Mouse (Mus musculus) left cerebral cortex, postnatal 25 days (tissue): ENCODE measurements around the gene Abl2. TPM values are rescaled to one million over a fixed set of nuclear protein-coding genes. Genes with fewer than 3 reads are reported as not detected.
A peak's percentile ranks its signal among the peaks of the same experiment; 100 is the strongest.

Experiments
- DNase-seq, 2 experiments: peaks; one replicate each; pipeline ENCODE4 v3.0.0; 2022; ENCODE audit warnings: low spot score in 2 of 2, mixed read lengths in 1 of 2
- intact Hi-C: fragments of 180-260 bp; cut with DNase I; formaldehyde crosslinking; loops from one replicate; pipeline ENCODE4 v1.15.1; 2025
- total RNA-seq, 2 experiments: library from RNA; stranded (reverse); gene quantifications; 2 replicates each; pipeline ENCODE4 v1.2.3; 2021

Gene Abl2
- total RNA-seq, 2 experiments from 2014 or later: 58.9 to 67.1 TPM

DNA sequence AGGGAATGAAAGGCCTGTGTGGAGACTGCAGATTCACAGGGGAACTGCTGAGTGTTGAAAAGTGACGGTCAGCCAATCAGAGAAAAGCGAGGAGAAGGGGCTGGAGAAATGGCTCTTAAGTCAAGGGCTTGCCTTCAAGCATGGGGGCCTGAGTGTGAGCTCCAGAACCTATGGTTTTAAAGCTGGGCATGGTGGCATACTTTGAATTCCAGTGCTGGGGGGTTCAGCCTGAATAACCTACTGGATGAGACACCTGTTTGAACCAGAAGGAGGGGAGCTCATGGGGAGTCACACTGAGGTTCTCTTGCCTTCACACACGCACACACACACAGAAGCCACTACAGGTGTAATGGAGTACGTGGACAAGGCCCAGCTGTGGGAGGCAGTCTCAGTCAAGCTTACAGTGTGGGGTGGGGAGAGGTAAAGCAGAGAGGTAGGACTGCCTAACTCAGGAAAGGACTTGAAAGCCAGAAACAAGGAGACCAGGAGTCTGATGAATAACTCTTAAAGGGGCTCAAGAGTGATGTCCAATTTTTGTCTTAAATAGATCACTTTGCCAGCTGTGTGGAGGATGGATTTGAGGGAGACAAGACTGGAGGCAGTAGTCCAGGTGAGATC is 61.8 kb downstream of the Abl2 start:
- intact Hi-C loops: no loop called here
- DNase-seq: no peak

DNA sequence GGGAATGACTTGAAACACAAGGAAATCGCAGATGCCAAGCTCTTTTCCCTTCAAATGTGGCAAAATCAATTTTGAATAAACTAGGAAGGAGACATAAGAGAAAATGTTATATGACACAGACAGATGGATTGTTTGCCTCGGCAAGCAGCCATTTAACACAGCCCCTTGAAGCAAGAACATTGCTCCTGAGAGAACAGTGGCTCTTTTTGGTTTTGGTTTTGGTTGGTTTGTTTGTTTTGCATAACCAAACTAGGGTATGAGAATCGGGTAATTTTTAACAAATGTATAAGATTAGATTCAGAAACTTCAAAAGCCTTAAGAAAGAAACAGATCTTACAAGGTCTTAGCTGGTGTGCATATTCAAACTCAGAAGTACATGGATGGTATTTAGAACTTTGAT is 62.4 kb downstream of the Abl2 start:
- no peak for DNase-seq
- intact Hi-C loops: no loop called here

DNA sequence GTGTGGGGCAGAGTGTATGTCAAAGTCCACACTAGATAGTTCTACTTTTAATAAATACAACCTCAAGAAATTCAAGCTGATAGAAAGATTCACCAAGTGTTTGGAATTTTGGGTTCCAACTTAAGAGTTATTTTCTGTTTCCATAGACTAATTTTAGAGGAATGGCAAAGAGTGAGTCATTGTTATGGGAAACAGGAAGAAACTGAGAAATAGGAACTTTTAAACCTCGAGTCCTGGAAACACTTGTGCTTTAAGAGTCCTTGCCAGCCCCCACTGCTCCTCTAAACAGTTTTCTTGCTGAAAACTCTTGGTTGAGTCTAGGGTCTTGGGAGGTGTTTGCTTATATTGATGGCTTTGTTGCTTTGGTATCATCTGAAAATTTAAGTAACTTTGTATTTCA is 65.6 kb downstream of the Abl2 start:
- intact Hi-C loops: no loop called here
- DNase-seq: no peak

DNA sequence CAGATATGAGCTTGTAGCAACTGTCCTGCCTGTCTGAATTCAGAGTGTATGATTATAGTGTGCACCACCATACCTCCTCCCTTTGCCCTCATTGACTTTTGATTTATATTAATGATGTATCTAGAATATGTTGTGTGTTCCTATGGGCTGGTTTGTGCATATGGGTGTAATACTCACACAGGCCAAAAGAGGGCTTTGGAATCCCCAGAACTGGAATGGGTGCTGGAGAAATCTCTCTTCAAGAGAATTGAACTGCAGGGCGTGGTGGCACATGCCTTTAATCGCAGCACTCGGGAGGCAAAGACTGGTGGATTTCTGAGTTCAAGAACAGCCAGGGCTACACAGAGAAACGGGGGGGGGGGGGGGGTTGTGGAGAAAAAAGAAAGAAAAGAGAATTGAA is 68.1 kb downstream of the Abl2 start:
- intact Hi-C loops: no loop called here
- DNase-seq: no peak

DNA sequence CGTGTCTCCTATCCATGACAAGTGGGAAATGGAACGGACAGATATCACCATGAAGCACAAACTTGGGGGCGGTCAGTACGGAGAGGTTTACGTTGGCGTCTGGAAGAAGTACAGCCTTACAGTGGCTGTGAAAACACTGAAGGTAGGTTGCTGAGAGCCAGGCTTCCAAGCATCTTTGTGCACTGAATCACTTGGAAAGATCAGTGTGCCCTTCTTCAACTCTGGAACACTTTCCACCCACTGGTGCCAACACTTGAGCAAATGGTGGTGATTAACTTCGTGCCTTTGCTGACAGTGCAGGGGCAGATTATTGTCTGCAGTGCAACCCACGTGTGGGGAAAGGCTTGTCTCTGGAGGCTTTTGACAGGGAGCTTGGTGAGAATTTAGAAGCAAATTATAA is 71.4 kb downstream of the Abl2 start:
- peak in 1 of 2 experiments; percentile 46 for DNase-seq
- intact Hi-C loops: loop anchor here (5.0 kb wide), 3 partner anchors 48 to 368 kb away; partner anchors contain the start of gene Abl2

DNA sequence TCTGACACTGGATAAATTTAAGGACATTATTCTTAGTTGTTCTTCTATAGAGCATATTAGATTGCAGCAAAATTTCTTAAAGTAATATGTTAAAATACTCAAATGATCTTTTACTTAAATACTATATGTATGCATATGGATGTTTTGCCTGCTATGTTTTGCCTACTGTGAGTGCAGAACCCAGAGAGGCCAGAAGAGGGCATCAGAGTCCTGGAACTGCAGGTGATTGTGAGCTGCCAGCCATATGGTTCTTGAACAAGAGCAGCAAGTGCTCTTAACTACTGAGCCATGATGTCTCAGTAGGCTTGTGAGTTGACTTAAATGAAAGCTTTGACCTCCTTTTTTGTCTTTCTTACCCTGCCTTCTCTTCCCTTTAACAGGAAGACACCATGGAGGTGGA is 72.4 kb downstream of the Abl2 start:
- no peak for DNase-seq
- intact Hi-C loops: loop anchor here (5.0 kb wide), 3 partner anchors 49 to 369 kb away; partner anchors contain the start of gene Abl2

DNA sequence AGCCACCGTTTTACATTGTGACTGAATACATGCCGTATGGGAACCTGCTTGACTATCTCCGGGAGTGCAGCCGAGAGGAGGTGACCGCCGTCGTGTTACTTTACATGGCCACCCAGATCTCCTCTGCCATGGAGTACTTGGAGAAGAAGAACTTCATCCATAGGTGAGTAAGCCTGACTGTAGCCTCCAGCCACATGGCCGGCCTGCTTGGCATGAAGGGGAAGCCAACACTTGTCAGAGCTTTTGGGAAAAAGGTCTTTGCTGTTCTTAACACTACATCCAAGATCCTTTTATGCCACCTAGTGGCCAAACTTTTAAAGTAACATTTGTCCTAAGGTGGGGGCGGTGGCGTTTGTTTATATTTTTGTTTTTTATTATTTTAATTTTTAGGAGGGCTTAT is 74.5 kb downstream of the Abl2 start:
- peak; percentile 29 to 47 for DNase-seq
- intact Hi-C loops: loop anchor here (2.0 to 5.0 kb wide), 4 partner anchors 51 to 371 kb away; partner anchors contain the start of gene Abl2

DNA sequence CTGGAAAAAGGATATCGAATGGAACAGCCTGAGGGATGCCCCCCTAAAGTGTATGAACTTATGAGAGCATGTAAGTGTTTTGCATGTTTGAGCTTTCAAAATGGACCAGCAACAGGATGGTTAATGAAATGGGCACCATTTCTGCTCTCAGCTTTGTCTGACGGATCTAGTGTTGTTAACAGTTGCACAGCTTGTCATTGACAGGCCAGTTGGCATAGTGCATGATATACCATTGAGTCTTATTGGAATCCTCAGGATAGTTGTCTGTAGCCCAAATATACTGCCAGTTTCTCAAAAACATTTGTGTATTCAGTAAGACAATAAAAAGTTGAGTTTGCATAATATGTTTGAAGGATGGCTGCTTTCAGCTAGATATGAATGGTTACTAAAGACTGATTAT is 76.6 kb downstream of the Abl2 start:
- intact Hi-C loops: no loop called here
- no peak for DNase-seq

DNA sequence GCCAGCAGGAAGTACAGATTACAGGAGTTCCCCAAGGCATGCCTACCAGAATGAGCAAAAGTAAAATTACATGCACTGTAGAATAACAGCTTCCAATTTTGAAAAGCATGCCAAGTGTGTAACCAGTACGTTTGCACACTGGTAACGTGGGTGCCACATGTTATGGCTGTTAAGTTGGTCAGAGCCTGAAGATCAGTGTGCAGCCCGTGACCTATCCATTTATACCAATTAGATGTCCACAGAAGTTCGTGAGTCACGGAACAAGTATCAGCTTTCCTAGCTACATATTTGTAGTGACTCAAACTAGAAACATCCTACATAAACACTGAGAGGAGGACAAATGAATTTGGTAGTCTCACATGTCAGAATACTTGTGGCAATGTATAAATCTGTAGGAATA is 80.9 kb downstream of the Abl2 start:
- no peak for DNase-seq
- intact Hi-C loops: no loop called here

DNA sequence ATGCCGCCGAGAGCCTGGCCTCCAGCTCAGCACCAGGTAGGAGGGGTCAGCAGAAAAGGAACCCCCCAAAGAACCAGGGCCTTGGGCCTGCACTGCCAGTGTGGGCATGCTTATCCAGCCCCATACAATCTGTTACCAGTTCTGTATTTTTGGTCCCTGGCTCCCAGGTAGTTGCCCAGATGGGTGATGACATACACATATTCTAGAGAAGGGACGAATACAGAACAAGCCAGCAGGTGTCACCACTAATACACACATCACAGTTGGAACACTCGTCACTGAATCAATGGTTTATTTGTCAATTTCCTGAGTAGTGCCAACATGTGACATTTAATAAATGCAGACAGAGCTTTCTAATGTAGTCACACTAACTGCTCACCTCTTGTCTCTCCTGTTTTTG is 82.0 kb downstream of the Abl2 start:
- intact Hi-C loops: no loop called here
- DNase-seq: no peak

DNA sequence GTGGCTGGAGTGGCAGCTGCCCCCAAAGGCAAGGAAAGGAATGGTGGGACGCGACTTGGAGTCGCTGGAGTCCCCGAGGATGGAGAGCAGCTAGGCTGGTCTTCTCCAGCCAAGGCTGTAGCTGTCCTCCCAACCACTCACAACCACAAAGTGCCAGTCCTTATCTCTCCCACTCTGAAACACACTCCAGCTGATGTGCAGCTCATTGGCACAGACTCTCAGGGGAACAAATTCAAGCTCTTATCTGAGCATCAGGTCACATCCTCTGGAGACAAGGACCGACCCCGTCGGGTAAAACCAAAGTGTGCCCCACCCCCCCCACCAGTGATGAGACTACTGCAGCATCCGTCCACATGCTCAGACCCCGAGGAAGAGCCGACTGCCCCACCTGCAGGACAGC is 83.2 kb downstream of the Abl2 start:
- intact Hi-C loops: no loop called here
- no peak for DNase-seq

DNA sequence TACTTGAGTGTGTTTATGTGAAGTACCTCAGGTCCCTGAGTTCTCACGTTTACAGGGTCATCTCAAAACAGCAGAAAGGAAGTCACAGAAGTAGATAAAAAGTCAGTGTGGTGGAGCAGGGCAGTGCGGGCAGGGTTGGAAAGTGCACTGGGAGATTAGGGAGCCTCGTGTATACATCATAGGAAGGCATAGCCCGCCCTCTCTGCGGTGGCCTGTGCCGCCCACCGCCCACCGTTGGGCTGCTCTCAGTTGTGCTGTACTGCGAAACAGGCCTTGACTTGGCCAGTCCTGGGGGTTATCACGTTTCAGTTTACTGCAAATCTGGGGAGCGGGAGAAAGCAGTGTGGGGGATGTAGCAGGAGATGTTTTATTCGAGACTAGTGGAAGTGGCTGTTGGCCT is 84.2 kb downstream of the Abl2 start:
- DNase-seq: no peak
- intact Hi-C loops: no loop called here

DNA sequence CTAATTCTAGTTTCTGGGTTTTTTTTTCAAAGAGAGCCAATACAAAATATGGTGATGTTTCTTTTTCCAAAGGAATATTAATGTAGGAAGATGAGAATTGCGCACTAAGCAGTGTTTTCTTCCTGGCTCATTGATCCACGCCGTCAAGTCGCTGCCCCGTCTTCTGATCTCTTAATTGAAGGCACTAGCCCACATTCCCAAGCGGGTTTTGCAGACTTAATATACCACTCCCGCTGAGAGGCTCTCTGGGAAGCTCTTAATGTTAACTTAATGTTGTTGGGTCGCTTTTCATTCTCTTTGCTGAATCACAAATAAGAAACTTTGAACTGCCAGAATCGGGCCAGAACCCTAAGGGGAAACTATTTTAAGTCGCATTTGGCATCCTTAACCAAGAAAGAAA is 85.5 kb downstream of the Abl2 start:
- intact Hi-C loops: no loop called here
- DNase-seq: no peak

DNA sequence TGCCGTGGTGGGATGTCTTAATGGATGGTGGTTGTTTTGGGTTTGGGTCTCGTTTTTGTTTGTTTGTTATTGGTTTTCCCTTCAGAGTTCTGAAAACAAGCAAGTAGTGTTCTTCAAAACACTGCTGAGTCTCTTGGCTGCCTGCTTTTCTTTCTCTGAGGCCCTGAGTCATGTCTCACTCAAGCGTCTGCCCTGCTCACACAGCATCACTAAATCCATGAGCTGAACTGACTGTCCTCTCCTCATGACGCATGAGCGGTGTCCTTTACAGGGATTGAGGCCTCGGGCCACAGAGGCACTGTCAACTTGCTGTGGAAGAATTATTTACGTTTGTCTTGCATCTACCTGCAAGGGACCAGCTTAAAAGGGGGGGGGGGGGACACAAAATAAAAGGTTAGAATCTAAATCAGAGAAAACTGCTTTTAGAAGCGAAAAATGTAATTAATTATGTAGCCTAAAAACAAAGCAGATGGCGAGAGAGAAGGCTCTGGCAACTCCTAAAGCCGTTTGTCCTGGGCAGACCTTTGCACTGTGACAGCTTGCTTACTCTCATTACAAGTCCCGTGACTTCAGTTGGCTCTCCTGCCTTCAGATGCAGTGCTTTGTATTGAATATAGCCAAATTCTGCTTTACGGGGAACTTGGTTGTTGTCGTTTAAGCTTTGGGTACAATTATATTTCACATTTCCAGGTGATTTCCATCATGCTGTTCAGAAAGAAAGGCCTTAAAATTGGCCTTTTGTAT is 86.4 kb downstream of the Abl2 start:
- intact Hi-C loops: no loop called here
- peak in 1 of 2 experiments; percentile 28 for DNase-seq

DNA sequence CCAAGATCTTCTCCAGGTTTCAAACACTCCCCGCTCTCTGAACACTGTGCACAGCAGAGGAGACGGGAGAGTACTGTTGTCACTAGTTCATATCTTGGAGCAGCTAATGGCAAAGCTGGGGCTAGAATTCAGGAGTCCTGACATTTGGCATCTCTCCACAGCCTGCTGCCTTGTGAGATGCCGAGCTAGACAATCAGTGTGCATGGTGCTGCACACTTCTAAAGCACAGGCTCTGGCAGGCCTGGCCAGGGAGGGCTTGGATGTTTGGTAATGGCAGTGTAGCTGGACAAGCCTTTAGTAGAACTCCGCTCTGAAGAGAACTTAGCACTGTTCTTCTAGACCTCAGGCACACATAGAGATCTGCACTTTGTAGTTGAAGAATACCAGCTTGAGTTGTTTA is 87.4 kb downstream of the Abl2 start:
- no peak for DNase-seq
- intact Hi-C loops: no loop called here

DNA sequence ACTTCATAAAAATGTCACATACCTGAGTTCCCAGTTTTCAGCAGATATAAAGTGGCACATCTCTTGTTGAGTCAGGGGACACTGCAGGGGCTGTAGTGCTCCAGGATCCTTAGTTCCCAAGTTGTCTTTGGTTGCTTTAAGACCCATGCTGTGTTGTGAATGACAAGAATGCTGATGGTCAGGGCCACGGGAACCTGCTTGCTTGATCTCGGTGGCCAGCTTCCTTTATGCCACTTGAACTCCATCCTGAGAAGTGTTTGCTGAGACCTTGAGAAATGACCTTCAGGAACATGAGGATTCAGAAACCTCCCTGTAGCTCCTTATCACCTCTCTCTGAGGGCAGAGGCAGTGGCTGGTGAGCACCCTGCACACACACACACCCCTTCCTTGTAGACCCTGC is 90.1 kb downstream of the Abl2 start:
- intact Hi-C loops: no loop called here
- DNase-seq: no peak

DNA sequence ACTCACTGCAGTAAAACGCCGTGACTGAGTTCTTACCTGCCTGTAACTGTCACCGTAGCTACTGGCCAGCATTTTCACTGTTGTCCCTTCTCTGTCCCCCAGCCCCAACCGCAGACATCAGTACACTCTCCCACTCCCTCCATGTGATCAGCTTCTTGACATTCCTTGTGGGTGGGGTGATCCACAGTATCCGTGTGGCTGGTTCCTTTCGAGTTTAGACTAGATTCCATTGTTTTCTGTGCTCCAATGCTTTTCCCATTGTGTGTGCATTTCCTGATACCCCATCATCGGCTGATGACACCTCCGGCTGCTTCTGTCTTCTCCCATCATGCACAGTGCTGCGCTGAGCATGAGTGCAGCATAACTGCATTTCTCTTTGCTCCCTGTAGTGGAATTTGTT is 92.0 kb downstream of the Abl2 start:
- intact Hi-C loops: no loop called here
- no peak for DNase-seq

DNA sequence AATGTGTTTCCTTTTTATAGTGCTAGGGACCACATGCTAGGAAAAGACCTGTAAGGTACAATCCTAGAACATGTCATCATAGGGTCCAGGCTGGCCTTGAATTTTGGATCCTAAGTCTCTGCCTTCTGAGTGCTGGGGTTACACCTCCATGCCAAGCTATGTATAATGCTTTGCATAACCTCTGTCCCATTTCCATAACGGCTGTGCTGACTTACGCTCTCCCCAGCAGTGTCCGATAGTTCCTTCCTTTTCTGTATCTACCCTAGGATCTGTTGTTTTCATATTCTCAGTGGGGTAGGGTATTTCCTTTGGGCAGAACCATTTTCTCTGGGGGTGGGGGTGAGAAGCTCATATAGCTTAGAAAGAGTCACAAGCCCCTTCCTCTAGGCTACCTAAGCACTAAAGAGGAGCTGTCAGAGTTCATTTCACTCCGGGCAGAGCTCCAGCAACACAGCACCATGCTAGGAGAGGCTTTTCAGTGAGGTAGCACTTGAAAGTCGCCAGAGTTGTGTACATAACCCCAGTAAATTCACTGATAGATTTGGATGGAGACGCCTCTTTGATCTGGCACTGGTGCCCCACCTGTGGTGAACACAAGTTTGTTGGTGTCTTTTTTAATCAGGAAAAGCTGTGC is 93.7 kb downstream of the Abl2 start:
- intact Hi-C loops: no loop called here

DNA sequence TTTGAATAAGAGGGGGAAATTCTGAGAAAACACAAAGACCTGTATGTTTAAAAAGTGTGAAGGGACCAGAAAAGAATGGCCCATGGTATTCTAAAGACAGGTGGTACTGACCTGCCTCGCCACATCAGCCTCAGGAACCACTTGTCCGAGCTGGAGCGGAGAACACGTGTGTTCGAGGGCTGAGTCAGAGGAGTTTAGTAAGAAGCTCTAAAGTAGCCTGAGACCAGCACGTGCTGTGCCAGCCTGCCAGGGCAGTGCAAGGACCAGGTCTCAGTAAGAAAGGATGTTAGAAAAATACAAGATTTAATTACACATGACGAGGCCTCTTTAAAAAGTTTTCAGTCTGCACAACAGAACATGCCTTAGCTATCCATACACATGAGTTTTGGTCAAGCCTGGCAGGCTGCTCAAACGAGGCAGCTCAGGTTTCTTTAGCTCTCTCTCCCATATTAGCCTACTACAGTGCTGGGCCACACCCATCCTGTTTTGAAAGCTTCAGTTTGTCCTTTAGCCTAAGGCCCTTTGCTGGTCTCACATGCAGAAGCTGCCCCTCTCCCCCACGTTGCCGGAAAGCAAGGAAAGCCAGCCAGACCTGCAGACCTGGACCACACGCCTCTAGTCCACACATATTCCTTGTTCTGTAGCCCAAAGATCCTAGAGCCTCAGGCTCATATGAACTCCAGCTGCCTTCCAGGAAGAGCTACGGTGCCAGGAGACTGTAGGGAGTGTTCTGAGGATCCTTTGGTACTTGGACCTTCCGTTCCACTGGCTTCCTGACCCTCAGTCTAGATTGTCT is 96.3 kb downstream of the Abl2 start:
- DNase-seq: no peak
- intact Hi-C loops: no loop called here

More for the DNA sequence above, 93.7 kb downstream of the Abl2 start:
- no peak for DNase-seq

DNA sequence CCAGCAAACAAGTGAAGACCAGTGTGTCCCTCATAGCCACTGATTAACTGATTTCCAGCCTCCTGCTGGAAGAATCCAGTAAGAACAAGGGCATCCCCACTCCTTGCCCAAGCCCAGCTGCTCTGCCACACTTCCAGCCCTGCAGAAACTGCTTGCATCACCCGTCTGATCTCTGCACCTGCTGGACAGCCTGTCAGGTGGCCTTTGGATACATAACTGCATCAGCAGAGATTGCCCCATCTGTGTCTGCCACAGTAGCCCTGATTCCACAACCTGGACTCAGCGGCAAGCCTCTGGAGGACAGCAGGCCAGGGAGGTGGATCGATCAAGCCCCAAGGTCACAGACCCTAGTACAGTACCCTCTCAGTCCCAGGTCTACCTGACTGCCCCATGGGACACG is 98.9 kb downstream of the Abl2 start:
- intact Hi-C loops: no loop called here
- no peak for DNase-seq
